9 mouse cellular contexts compared by ENCODE assay signal in the genomic region with DNA sequence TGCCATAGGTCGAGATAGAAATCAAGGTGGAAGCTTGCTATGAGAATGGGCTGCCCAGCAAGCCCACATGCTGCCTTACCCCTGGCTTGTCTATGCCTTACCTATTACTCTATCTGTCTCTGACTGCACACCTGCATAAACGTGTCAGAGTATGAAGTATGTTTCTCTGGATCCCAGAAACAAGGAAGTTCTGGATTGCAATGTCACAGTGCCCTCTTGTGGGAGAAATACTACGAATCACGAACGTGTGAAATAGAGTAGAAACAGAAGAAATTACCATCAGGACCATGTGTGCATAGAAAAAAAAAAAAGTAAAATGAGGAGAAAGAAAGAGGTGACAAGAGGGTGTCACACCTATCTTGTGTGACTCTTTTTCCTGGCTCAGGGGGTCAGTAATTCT.
A peak's percentile ranks its signal among the peaks of the same experiment; 100 is the strongest.
DNase-seq lines count a peak whose midpoint lies in the region; ATAC-seq and TF ChIP-seq lines count a peak whose summit lies in the region.
"Had no signal": no experiment of that assay in that cellular context is flagged by ENCODE, and none has a peak within 500 bp of the region (broad histone marks: within the 10 kb centered on the region; RNA-seq: fewer than 3 reads in every experiment).

No protein-coding gene starts in this region.

- H3K4me1 ChIP-seq in forebrain, postnatal 0 days (ENCODE audit: insufficient read depth): no peaks in the 10 kb centered on the region
- no peaks in the 10 kb centered on the region for H3K4me1 ChIP-seq in forebrain, embryonic 13.5 days
- no peaks in the 10 kb centered on the region for H3K4me1 ChIP-seq in lung, postnatal 0 days (ENCODE audit: insufficient read depth, low read depth, low read length)
- H3K4me1 ChIP-seq: neural tube, embryonic 12.5 days had no signal

- peak; percentile 25; the same call in 1 of the 2 replicates for ATAC-seq in forebrain, postnatal 0 days
- no peak; the same call in 1 of the 2 replicates for ATAC-seq in forebrain, embryonic 13.5 days
- no peak for ATAC-seq in lung, postnatal 0 days

- TF ChIP-seq CTCF in forebrain, postnatal 0 days (IDR thresholded peaks at IDR 0.05; ENCODE audit: low read depth): peak; percentile 83
- TF ChIP-seq CTCF in lung, postnatal 0 days (IDR thresholded peaks at IDR 0.05): peak; percentile 68

- TF ChIP-seq EP300 in lung, postnatal 0 days (IDR thresholded peaks at IDR 0.05): no peak

- H3K27ac ChIP-seq in forebrain, postnatal 0 days (ENCODE audit: low read depth, low read length): no peak overlapping the region
- no peak overlapping the region for H3K27ac ChIP-seq in forebrain, embryonic 13.5 days
- no peak overlapping the region for H3K27ac ChIP-seq in lung, postnatal 0 days (ENCODE audit: low read length)
- H3K27ac ChIP-seq: neural tube, embryonic 12.5 days had no signal

- 21% methylated on average over 5 of the region's 5 CpGs for WGBS in forebrain, postnatal 0 days
- 26% methylated on average over 5 of the region's 5 CpGs for WGBS in forebrain, embryonic 13.5 days
- WGBS in lung, postnatal 0 days: 15% methylated on average over 5 of the region's 5 CpGs
- 17% methylated on average over 5 of the region's 5 CpGs for WGBS in large intestine, adult 2 months

- no peaks in the 10 kb centered on the region for H3K36me3 ChIP-seq in forebrain, postnatal 0 days (ENCODE audit: insufficient read depth)
- H3K36me3 ChIP-seq in forebrain, embryonic 13.5 days (ENCODE audit: poor library complexity, severe bottlenecking): no peaks in the 10 kb centered on the region
- H3K36me3 ChIP-seq in lung, postnatal 0 days (ENCODE audit: insufficient read depth, low read length): no peaks in the 10 kb centered on the region
- H3K36me3 ChIP-seq: neural tube, embryonic 12.5 days had no signal

- peak; percentile 76 for DNase-seq in forebrain, postnatal 0 days
- DNase-seq in lung, postnatal 0 days (ENCODE audit: low spot score): peak; percentile 46
- DNase-seq in lung, adult 18-20 months: no peak
- peak; percentile 70 for DNase-seq in brain, adult 2 months (ENCODE audit: low read depth, low spot score)
- peak; percentile 1 for DNase-seq in large intestine, adult 2 months (ENCODE audit: low read depth, low spot score)
- peak; percentile 9 for DNase-seq in right cerebral cortex, postnatal 25 days
- no peak for DNase-seq in thymus, postnatal 4 days

- H3K27me3 ChIP-seq in forebrain, postnatal 0 days (ENCODE audit: insufficient read depth, low read length): no peaks in the 10 kb centered on the region
- H3K27me3 ChIP-seq in forebrain, embryonic 13.5 days: no peaks in the 10 kb centered on the region
- no peaks in the 10 kb centered on the region for H3K27me3 ChIP-seq in lung, postnatal 0 days (replicated peaks; ENCODE audit: insufficient read depth, low read length)
- H3K27me3 ChIP-seq: neural tube, embryonic 12.5 days had no signal

- no peak overlapping the region for H3K9ac ChIP-seq in forebrain, postnatal 0 days
- H3K9ac ChIP-seq in forebrain, embryonic 13.5 days: no peak overlapping the region
- no peak overlapping the region for H3K9ac ChIP-seq in lung, postnatal 0 days (replicated peaks; ENCODE audit: low read depth)
- H3K9ac ChIP-seq: neural tube, embryonic 12.5 days had no signal

- no peak overlapping the region for H3K4me2 ChIP-seq in forebrain, postnatal 0 days (ENCODE audit: low read depth)
- H3K4me2 ChIP-seq in forebrain, embryonic 13.5 days: no peak overlapping the region
- H3K4me2 ChIP-seq in lung, postnatal 0 days (replicated peaks; ENCODE audit: low read depth, low read length): no peak overlapping the region
- H3K4me2 ChIP-seq: neural tube, embryonic 12.5 days had no signal

- H3K4me3 ChIP-seq in forebrain, postnatal 0 days (ENCODE audit: low read depth, low read length): no peak overlapping the region
- no peak overlapping the region for H3K4me3 ChIP-seq in forebrain, embryonic 13.5 days
- H3K4me3 ChIP-seq in lung, postnatal 0 days (ENCODE audit: low read depth, low read length): no peak overlapping the region
- H3K4me3 ChIP-seq: neural tube, embryonic 12.5 days had no signal

- H3K9me3 ChIP-seq in forebrain, postnatal 0 days (ENCODE audit: low read length): no peaks in the 10 kb centered on the region
- no peaks in the 10 kb centered on the region for H3K9me3 ChIP-seq in forebrain, embryonic 13.5 days (replicated peaks)
- H3K9me3 ChIP-seq in lung, postnatal 0 days (ENCODE audit: low read length): no peaks in the 10 kb centered on the region
- H3K9me3 ChIP-seq: neural tube, embryonic 12.5 days had no signal

Comparison
In these comparisons a context has a peak if more than half of its experiments do, and no peak if none do; other contexts are left out.
1. DNase-seq: peak in forebrain, postnatal 0 days (single experiment), lung, postnatal 0 days (single experiment), brain, adult 2 months (single experiment), large intestine, adult 2 months (single experiment) and right cerebral cortex, postnatal 25 days (single experiment); none in lung, adult 18-20 months (0 of 2) and thymus, postnatal 4 days (single experiment).